Mouse (Mus musculus) limb, embryonic 12.5 days (tissue): ENCODE measurements around the gene Ublcp1. TPM values are rescaled to one million over a fixed set of nuclear protein-coding genes. Genes with fewer than 3 reads are reported as not detected.

ENCODE experiments used
- ATAC-seq: fragments of 200-750 bp; cut with Nextera tagmentation; 2 replicates; pipeline ENCODE4 v1.8.0; 2017; ENCODE audit warnings: low read depth, moderate TSS enrichment; ENCODE audit not compliant: insufficient number of reproducible peaks, insufficient read depth, low FRiP score, low TSS enrichment
- H3K27ac ChIP-seq: fragments of 300-500 bp; sonication (generic); 2 replicates; pipeline ENCODE4 v1.5.1; 2016; ENCODE audit warnings: mild to moderate bottlenecking, moderate library complexity
- H3K27me3 ChIP-seq: fragments of 300-500 bp; sonication (generic); 2 replicates; pipeline ENCODE4 v1.6.1; 2016; ENCODE audit warnings: mild to moderate bottlenecking, moderate library complexity
- H3K36me3 ChIP-seq: fragments of 300-500 bp; sonication (generic); 2 replicates; pipeline ENCODE4 v1.6.1; 2016; ENCODE audit warnings: mild to moderate bottlenecking, moderate library complexity
- H3K4me1 ChIP-seq: fragments of 300-500 bp; sonication (generic); replicated peaks from 2 replicates; pipeline ENCODE4 v1.6.1; 2016
- H3K4me2 ChIP-seq: fragments of 300-500 bp; sonication (generic); 2 replicates; pipeline ENCODE4 v1.6.1; 2016; ENCODE audit warnings: mild to moderate bottlenecking, moderate library complexity
- H3K4me3 ChIP-seq: fragments of 300-500 bp; sonication (generic); replicated peaks from 2 replicates; pipeline ENCODE4 v1.5.1; 2016; ENCODE audit warnings: mild to moderate bottlenecking
- H3K9ac ChIP-seq: fragments of 300-500 bp; sonication (generic); replicated peaks from 2 replicates; pipeline ENCODE4 v1.6.1; 2016; ENCODE audit warnings: mild to moderate bottlenecking, moderate library complexity
- H3K9me3 ChIP-seq: fragments of 300-500 bp; sonication (generic); 2 replicates; pipeline ENCODE4 v1.6.1; 2016; ENCODE audit warnings: mild to moderate bottlenecking, moderate library complexity
- WGBS: fragments of 180-500 bp; shearing (Covaris S2); methylation state at CpG from one replicate; pipeline ENCODE4 v1.1.7; 2016; 5-methylcytosine and 5-hydroxymethylcytosine counted together
- polyA plus RNA-seq: library from polyadenylated mRNA; unstranded; fragments of >200 nt; fragmentation: Nextera tagmentation; extraction: Ambion mirVana; gene quantifications from 2 replicates; pipeline ENCODE4 v1.2.1, GENCODE M21; 2016

Ublcp1 gene
- 73.3 and 76.3 TPM in 2 replicates for polyA plus RNA-seq

- Histone ChIP-seq H3K9ac (peak within 1 kb of the TSS; percentile 84), H3K4me3 (peak within 1 kb of the TSS; percentile 94), H3K4me1 (peaks cover 18% of the 10 kb centered on the region), H3K36me3 (peaks cover 6% of the 10 kb centered on the region; the same call in 1 of the 2 replicates), H3K27ac (peak within 1 kb of the TSS; percentile 89), H3K9me3 (no peaks in the 10 kb centered on the region), H3K4me2 (peak within 1 kb of the TSS; percentile 92), H3K27me3 (no peaks in the 10 kb centered on the region)
- WGBS, result under 1% methylated on average over 54 of the region's 54 CpGs
- peak; percentile 90 for ATAC-seq
These were observed at the start of gene Ublcp1 for GRCm38 (mm10) chr11:44470432-44471336. TSS of gene Ublcp1 (minus strand) at chr11:44470498.

DNA sequence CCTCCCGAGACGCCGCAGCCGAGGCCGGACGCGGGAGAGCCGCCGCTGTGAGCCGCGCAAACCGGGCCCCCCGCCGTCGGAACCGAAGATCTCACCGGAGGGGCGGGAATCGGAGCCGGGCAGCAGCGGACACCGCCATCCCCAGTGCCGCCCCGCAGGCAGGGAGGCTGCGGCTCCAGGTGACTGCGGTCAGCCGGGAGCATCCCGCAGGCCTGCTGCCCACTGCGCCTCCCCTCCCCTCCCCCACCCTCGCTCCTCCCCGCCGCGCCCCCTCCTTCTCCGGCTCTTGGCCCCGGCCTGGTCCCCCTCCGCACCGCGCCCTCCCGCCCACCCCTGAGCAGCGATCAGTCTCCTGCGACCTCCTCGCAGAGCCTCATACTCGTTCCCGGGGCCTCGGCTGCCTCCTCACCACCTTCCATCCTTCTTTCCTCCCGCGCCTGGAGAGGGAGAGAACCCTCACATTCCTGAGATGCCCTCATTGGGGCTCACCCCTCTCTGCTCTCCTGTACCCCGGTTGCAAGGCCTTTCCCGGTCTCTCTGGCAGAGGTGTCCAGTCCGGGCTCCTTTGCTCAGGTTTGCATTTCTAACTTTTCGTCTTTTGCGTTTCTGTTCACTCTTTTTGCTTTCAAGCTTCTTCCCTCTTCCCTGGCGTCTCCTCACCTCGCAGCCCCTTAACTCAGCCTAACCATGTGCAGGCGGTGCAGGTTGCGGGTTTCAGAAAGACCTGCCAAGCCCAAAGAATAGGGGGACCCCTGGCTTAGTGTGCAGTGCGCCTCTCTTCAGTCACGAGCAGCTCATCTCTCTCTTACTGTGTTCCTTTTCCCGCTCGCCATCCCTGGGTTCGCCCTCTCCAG lies 49.0 kb upstream of the Ublcp1 start:
- Histone ChIP-seq H3K36me3 (peaks cover 4% of the 10 kb centered on the region; the same call in 1 of the 2 replicates), H3K4me2 (peak overlapping the region; percentile 82), H3K9me3 (no peaks in the 10 kb centered on the region), H3K4me3 (peak overlapping the region; percentile 96), H3K9ac (peak overlapping the region; percentile 98), H3K27me3 (no peaks in the 10 kb centered on the region), H3K27ac (peak overlapping the region; percentile 94), H3K4me1 (peaks cover 17% of the 10 kb centered on the region)
- peak; percentile 50 for ATAC-seq
- 1% methylated on average over 48 of the region's 61 CpGs for WGBS

DNA sequence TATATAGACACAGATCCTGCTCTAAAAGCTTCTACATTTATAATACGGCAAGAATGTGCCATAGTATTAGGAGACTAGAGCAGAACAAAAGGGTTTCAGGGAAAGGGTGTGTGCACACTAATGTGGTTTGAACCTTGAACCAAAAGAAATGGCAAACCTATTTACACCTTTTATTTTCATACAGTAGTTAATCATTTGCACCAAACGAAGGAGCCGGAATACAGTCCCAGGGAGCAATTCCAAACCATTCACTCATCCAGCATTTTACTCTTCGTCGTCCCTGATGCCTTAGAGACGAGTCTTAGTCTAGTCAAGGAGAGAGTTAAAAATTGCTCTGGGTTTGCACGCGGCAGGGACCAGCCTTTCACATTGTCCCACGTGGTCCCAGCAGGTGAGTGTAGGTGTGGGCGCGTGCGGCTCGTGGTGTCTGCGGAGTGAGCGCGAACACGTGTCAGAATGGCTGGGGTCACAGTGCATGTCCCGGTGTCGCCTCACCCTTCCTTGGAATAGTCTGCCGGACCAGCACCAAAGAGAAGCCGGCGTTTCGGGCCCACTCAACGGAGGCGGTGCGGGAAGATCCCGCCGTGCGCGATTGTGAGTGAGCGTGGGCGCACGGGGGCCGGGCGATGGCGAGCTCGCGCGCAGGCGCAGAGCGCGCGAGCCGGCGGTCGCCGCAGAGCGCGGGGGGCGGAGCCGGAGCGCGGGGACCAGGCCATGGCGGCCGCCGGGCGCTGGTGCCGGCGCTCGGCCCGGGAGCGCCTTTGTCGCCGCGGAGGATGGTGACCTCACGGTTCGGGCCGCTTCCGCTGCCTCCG lies 48.2 kb upstream of the Ublcp1 start, which contains the start of gene Rnf145:
Gene Rnf145, plus strand, starts transcription at position 684 of the 815 bp plus-strand sequence.
- 1% methylated on average over 65 of the region's 70 CpGs for WGBS
- peak within 1 kb of the TSS; percentile 94 for H3K27ac ChIP-seq
- H3K9me3 ChIP-seq, result no peaks in the 10 kb centered on the region
- no peaks in the 10 kb centered on the region for H3K27me3 ChIP-seq
- peaks cover 17% of the 10 kb centered on the region for H3K4me1 ChIP-seq
- peak within 1 kb of the TSS; percentile 82 for H3K4me2 ChIP-seq
- H3K4me3 ChIP-seq, result peak within 1 kb of the TSS; percentile 96
- H3K36me3 ChIP-seq, result no peaks in the 10 kb centered on the region
- peak within 1 kb of the TSS; percentile 98 for H3K9ac ChIP-seq
- peak; percentile 60 for ATAC-seq

DNA sequence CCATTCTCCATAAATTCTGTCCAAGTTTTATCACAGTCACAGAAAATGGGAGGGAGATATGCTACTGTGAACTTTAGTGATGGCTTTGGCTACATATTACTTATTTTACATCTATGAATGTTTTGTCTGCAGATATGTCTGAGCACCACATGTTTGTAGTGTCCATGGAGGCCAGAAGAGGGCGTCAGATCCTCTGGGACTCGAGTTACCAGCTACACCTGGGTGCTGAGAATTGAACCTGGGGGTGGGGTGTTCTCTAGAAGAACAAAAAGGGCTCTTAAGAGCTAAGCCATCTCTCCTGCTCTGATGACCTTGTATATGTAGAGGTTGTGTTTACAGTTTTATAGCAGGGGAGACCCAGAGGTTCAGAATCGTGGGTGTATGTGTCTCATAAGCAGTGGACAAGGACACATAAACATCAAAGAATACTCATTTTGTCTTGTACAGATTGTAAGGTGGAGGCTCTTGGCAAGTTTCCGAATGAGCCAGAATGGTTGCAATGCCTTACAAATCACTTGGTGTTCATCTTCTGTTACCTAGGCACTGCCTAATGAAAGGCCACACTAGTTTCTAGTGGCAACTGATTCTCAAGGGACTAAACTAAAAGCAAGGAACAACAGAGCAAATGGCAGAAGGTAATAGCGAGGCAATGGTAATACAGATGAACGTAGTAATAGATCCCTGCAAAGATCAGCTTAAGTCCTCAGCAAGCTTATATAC lies 47.4 kb upstream of the Ublcp1 start:
- H3K27ac ChIP-seq, result no peak overlapping the region
- no peaks in the 10 kb centered on the region for H3K27me3 ChIP-seq
- H3K4me1 ChIP-seq, result peaks cover 17% of the 10 kb centered on the region
- 48% methylated on average over 6 of the region's 6 CpGs for WGBS
- no peak overlapping the region for H3K9ac ChIP-seq
- H3K36me3 ChIP-seq, result no peaks in the 10 kb centered on the region
- H3K4me3 ChIP-seq, result peak overlapping the region; percentile 96
- H3K9me3 ChIP-seq, result no peaks in the 10 kb centered on the region
- peak overlapping the region; percentile 82 for H3K4me2 ChIP-seq
- ATAC-seq, result no peak

DNA sequence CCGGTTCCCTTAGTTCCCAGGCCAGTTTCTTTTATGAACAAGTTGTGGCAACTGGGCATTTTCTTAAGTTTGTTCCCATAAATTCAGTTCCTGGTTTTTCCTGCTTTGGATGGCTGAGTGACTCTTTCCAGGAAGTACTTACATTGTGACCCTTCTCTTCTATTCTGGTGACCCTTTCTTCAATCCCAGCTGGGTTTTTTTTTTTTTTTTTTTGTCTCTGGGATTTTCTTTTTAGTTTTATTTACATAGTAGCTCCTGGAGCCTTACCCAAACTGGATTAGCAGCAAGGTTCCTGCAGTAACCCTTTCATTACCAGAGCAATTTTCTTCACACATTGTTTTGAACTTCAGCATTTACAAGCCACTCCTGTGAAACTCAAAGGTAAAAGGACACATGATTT lies 46.1 kb upstream of the Ublcp1 start:
- Histone ChIP-seq H3K4me2 (no peak overlapping the region), H3K27me3 (no peaks in the 10 kb centered on the region), H3K4me1 (peaks cover 12% of the 10 kb centered on the region), H3K9ac (no peak overlapping the region), H3K36me3 (no peaks in the 10 kb centered on the region), H3K4me3 (no peak overlapping the region), H3K27ac (no peak overlapping the region), H3K9me3 (no peaks in the 10 kb centered on the region)
- ATAC-seq, result no peak
- 42% methylated on average over 1 of the region's 1 CpGs for WGBS

DNA sequence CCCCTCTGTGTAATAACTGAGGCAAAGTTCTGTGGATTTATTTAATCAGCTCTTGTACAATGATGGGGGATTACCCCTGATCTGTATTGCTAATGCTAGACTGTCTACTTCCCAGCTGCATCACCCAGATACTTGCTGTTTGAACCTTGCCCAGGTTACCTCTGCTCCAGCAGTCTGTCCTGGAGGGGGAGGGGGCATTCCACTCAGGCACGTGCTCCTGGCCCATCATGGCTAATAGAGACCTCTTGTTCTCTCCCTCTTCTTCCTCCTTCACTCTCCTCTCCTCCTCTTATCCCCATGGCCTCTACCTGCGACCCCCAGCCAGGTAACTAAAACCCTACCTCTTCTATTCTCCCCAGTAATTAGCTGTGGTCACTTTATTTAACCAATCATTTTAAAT lies 44.4 kb upstream of the Ublcp1 start:
- Histone ChIP-seq H3K4me1 (peaks cover 8% of the 10 kb centered on the region; the same call in 1 of the 2 replicates), H3K4me2 (no peak overlapping the region), H3K36me3 (no peaks in the 10 kb centered on the region), H3K9me3 (no peaks in the 10 kb centered on the region), H3K27ac (no peak overlapping the region), H3K9ac (no peak overlapping the region), H3K4me3 (no peak overlapping the region), H3K27me3 (no peaks in the 10 kb centered on the region)
- 51% methylated on average over 2 of the region's 2 CpGs for WGBS
- ATAC-seq, result no peak

GRCm38 (mm10) chr11:44513026-44513422 lies 42.7 kb upstream of the Ublcp1 start:
- no peak for ATAC-seq
- H3K4me2 ChIP-seq, result no peak overlapping the region
- no peaks in the 10 kb centered on the region for H3K9me3 ChIP-seq
- no peaks in the 10 kb centered on the region for H3K36me3 ChIP-seq
- no peaks in the 10 kb centered on the region for H3K27me3 ChIP-seq
- no peak overlapping the region for H3K4me3 ChIP-seq
- H3K4me1 ChIP-seq, result peaks cover 4% of the 10 kb centered on the region; the same call in 1 of the 2 replicates
- H3K27ac ChIP-seq, result no peak overlapping the region
- H3K9ac ChIP-seq, result no peak overlapping the region
- 62% methylated on average over 2 of the region's 2 CpGs for WGBS

GRCm38 (mm10) chr11:44512044-44513025 lies 42.0 kb upstream of the Ublcp1 start:
- Histone ChIP-seq H3K9ac (no peak overlapping the region), H3K9me3 (no peaks in the 10 kb centered on the region), H3K27me3 (no peaks in the 10 kb centered on the region), H3K4me1 (no peaks in the 10 kb centered on the region), H3K36me3 (no peaks in the 10 kb centered on the region), H3K4me2 (no peak overlapping the region), H3K27ac (no peak overlapping the region), H3K4me3 (no peak overlapping the region)
- WGBS, result 85% methylated on average over 14 of the region's 14 CpGs
- no peak for ATAC-seq

- no peak overlapping the region for H3K27ac ChIP-seq
- no peaks in the 10 kb centered on the region for H3K9me3 ChIP-seq
- no peak overlapping the region for H3K4me3 ChIP-seq
- no peak for ATAC-seq
- H3K4me2 ChIP-seq, result no peak overlapping the region
- WGBS, result 86% methylated on average over 7 of the region's 7 CpGs
- no peak overlapping the region for H3K9ac ChIP-seq
- H3K27me3 ChIP-seq, result no peaks in the 10 kb centered on the region
- no peaks in the 10 kb centered on the region for H3K36me3 ChIP-seq
- no peaks in the 10 kb centered on the region for H3K4me1 ChIP-seq
These were observed 40.1 kb upstream of the Ublcp1 start for GRCm38 (mm10) chr11:44510371-44510770.
